In genomic region chr11:87725964-87726562, GRCm38 (mm10) we compare ENCODE assay signal across 8 mouse cellular contexts. TPM values are rescaled to one million over a fixed set of nuclear protein-coding genes. Genes with fewer than 3 reads are reported as not detected.
DNase-seq lines count a peak whose midpoint lies in the region; ATAC-seq lines count a peak whose summit lies in the region.

No protein-coding gene starts in this region.

- no peaks in the 10 kb centered on the region for H3K36me3 ChIP-seq in forebrain, embryonic 13.5 days (ENCODE audit: poor library complexity, severe bottlenecking)
- peaks cover 2% of the 10 kb centered on the region for H3K36me3 ChIP-seq in liver, embryonic 15.5 days (replicated peaks)

- WGBS in forebrain, embryonic 13.5 days: 27% methylated on average over 6 of the region's 6 CpGs
- WGBS in liver, embryonic 15.5 days (ENCODE audit: insufficient replicate concordance): 7% methylated on average over 6 of the region's 6 CpGs

- peak overlapping the region; percentile 40 for H3K9ac ChIP-seq in forebrain, embryonic 13.5 days
- H3K9ac ChIP-seq in liver, embryonic 15.5 days: peak overlapping the region; percentile 77

- H3K9me3 ChIP-seq in forebrain, embryonic 13.5 days (replicated peaks): no peaks in the 10 kb centered on the region
- H3K9me3 ChIP-seq in liver, embryonic 15.5 days (replicated peaks): no peaks in the 10 kb centered on the region

- peak; percentile 25 for DNase-seq in adrenal gland, postnatal 10 days
- DNase-seq in adrenal gland, postnatal 36 days: no peak
- peak; percentile 69 for DNase-seq in 416B (ENCODE audit: low read depth)
- peak; percentile 87 for DNase-seq in thymus, postnatal 14 days
- DNase-seq in frontal cortex, postnatal 10 days (ENCODE audit: low spot score in 2 of 2): no peak
- DNase-seq in cerebellum, adult 11 months: no peak

- no peaks in the 10 kb centered on the region for H3K27me3 ChIP-seq in forebrain, embryonic 13.5 days
- no peaks in the 10 kb centered on the region for H3K27me3 ChIP-seq in liver, embryonic 15.5 days

- peak overlapping the region; percentile 13; the same call in 1 of the 2 replicates for H3K4me2 ChIP-seq in forebrain, embryonic 13.5 days
- peak overlapping the region; percentile 77 for H3K4me2 ChIP-seq in liver, embryonic 15.5 days

- H3K4me1 ChIP-seq in forebrain, embryonic 13.5 days: peaks cover 12% of the 10 kb centered on the region
- H3K4me1 ChIP-seq in liver, embryonic 15.5 days (replicated peaks): peaks cover 78% of the 10 kb centered on the region

- no peak overlapping the region for H3K4me3 ChIP-seq in forebrain, embryonic 13.5 days
- H3K4me3 ChIP-seq in liver, embryonic 15.5 days (replicated peaks): peak overlapping the region; percentile 41

- H3K27ac ChIP-seq in forebrain, embryonic 13.5 days: peak overlapping the region; percentile 45; the same call in 1 of the 2 replicates
- H3K27ac ChIP-seq in liver, embryonic 15.5 days (replicated peaks): peak overlapping the region; percentile 96

- ATAC-seq in forebrain, embryonic 13.5 days: no peak
- ATAC-seq in liver, embryonic 15.5 days (ENCODE audit: insufficient read depth): peak; percentile 93

RNA-seq across cellular contexts. Expression of gene Supt4a, which starts 11.3 kb away (rescaled TPM):
- 10 to 100 TPM; 67.8 to 77.6 TPM for total RNA-seq in adrenal gland, postnatal 10 days (2021)
- total RNA-seq in adrenal gland, postnatal 36 days (2021): 10 to 100 TPM; 60.5 to 90.0 TPM
- polyA plus RNA-seq in forebrain, embryonic 13.5 days (2015; fragmentation: Nextera tagmentation; extraction: Ambion mirVana): 168 and 177 TPM in 2 replicates
- 177 and 195 TPM in 2 replicates for polyA plus RNA-seq in liver, embryonic 15.5 days (2015; fragmentation: Nextera tagmentation; extraction: Ambion mirVana)

RNA-seq across cellular contexts. Expression of gene Tspoap1, which starts 34.3 kb away (rescaled TPM):
- 1 to 10 TPM; 1.8 to 4.2 TPM for total RNA-seq in adrenal gland, postnatal 10 days (2021)
- 1 to 10 TPM; 3.5 to 5.0 TPM for total RNA-seq in adrenal gland, postnatal 36 days (2021)
- 20.7 and 29.1 TPM in 2 replicates for polyA plus RNA-seq in forebrain, embryonic 13.5 days (2015; fragmentation: Nextera tagmentation; extraction: Ambion mirVana)
- 3.3 and 3.5 TPM in 2 replicates for polyA plus RNA-seq in liver, embryonic 15.5 days (2015; fragmentation: Nextera tagmentation; extraction: Ambion mirVana)

Comparison
In these comparisons a context has a peak if more than half of its experiments do, and no peak if none do; other contexts are left out.
1. DNase-seq: peak in adrenal gland, postnatal 10 days (single experiment), 416B (single experiment) and thymus, postnatal 14 days (single experiment); none in adrenal gland, postnatal 36 days (0 of 2), frontal cortex, postnatal 10 days (0 of 2) and cerebellum, adult 11 months (single experiment).